Mouse (Mus musculus) lung, embryonic 15.5 days (tissue): ENCODE data around the gene Ccdc170. TPM values are rescaled to one million over a fixed set of nuclear protein-coding genes. Genes with fewer than 3 reads are reported as not detected.

Experiments used
- ATAC-seq: fragments of 200-750 bp; cut with Nextera tagmentation; 2 replicates; pipeline ENCODE4 v1.8.0; 2017; ENCODE audit warnings: moderate number of reproducible peaks, borderline replicate concordance; ENCODE audit not compliant: low FRiP score, low TSS enrichment; ENCODE audit errors: extremely low read depth
- H3K27ac ChIP-seq: fragments of 300-500 bp; sonication (generic); 2 replicates; pipeline ENCODE4 v1.5.1; 2015; ENCODE audit warnings: moderate library complexity, mild to moderate bottlenecking, inconsistent platforms
- H3K27me3 ChIP-seq: fragments of 300-500 bp; sonication (generic); 2 replicates; pipeline ENCODE4 v1.6.1; 2015; ENCODE audit warnings: inconsistent platforms
- H3K36me3 ChIP-seq: fragments of 300-500 bp; sonication (generic); 2 replicates; pipeline ENCODE4 v1.6.1; 2015; ENCODE audit warnings: inconsistent platforms
- H3K4me1 ChIP-seq: fragments of 300-500 bp; sonication (generic); 2 replicates; pipeline ENCODE4 v1.6.1; 2015; ENCODE audit warnings: inconsistent platforms
- H3K4me2 ChIP-seq: fragments of 300-500 bp; sonication (generic); 2 replicates; pipeline ENCODE4 v1.6.1; 2015; ENCODE audit warnings: inconsistent platforms, mild to moderate bottlenecking, moderate library complexity
- H3K4me3 ChIP-seq: fragments of 300-500 bp; sonication (generic); 2 replicates; pipeline ENCODE4 v1.5.1; 2015; ENCODE audit warnings: mild to moderate bottlenecking, inconsistent platforms
- H3K9ac ChIP-seq: fragments of 300-500 bp; sonication (generic); 2 replicates; pipeline ENCODE4 v1.6.1; 2015; ENCODE audit warnings: inconsistent platforms
- H3K9me3 ChIP-seq: fragments of 300-500 bp; sonication (generic); 2 replicates; pipeline ENCODE4 v1.6.1; 2016; ENCODE audit warnings: inconsistent platforms
- WGBS: fragments of 180-500 bp; shearing (Covaris S2); methylation state at CpG from one replicate; pipeline ENCODE4 v1.1.7; 2015; 5-methylcytosine and 5-hydroxymethylcytosine counted together
- polyA plus RNA-seq: library from polyadenylated mRNA; unstranded; fragments of >200 nt; fragmentation: Nextera tagmentation; extraction: Ambion mirVana; gene quantifications from 2 replicates; pipeline ENCODE4 v1.2.1, GENCODE M21; 2015

Gene Ccdc170
- polyA plus RNA-seq, 1 experiment from 2014 or later: 0.24 TPM

- WGBS: 69% methylated on average over 8 of the region's 8 CpGs
- no peak overlapping the region for H3K4me3 ChIP-seq
- H3K27me3 ChIP-seq: no peaks in the 10 kb centered on the region
- no peaks in the 10 kb centered on the region for H3K9me3 ChIP-seq
- H3K27ac ChIP-seq: no peak overlapping the region
- no peak for ATAC-seq
- H3K9ac ChIP-seq: no peak overlapping the region
- 0 out of 2 replicates have a peak, but pooled peaks cover 9% of the 10 kb centered on the region for H3K4me1 ChIP-seq
- H3K36me3 ChIP-seq: no peaks in the 10 kb centered on the region
- H3K4me2 ChIP-seq: no peak overlapping the region
These were observed 607 bp upstream of the Ccdc170 start for GRCm38 (mm10) chr10:4481695-4482094.

GRCm38 (mm10) chr10:4483848-4484247 is 1.5 kb downstream of the Ccdc170 start:
- H3K9ac ChIP-seq: no peak overlapping the region
- no peaks in the 10 kb centered on the region for H3K36me3 ChIP-seq
- 69% methylated on average over 1 of the region's 1 CpGs for WGBS
- H3K4me3 ChIP-seq: no peak overlapping the region
- no peaks in the 10 kb centered on the region for H3K27me3 ChIP-seq
- ATAC-seq: no peak
- no peaks in the 10 kb centered on the region for H3K9me3 ChIP-seq
- no peak overlapping the region for H3K27ac ChIP-seq
- no peak overlapping the region for H3K4me2 ChIP-seq
- H3K4me1 ChIP-seq: 0 out of 2 replicates have a peak, but pooled peaks cover 9% of the 10 kb centered on the region

GRCm38 (mm10) chr10:4484986-4485385 is 2.7 kb downstream of the Ccdc170 start:
- H3K27ac ChIP-seq: no peak overlapping the region
- H3K4me3 ChIP-seq: no peak overlapping the region
- no peaks in the 10 kb centered on the region for H3K9me3 ChIP-seq
- no peaks in the 10 kb centered on the region for H3K27me3 ChIP-seq
- H3K9ac ChIP-seq: no peak overlapping the region
- no peak for ATAC-seq
- H3K4me1 ChIP-seq: 0 out of 2 replicates have a peak, but pooled peaks cover 6% of the 10 kb centered on the region
- no peaks in the 10 kb centered on the region for H3K36me3 ChIP-seq
- 71% methylated on average over 9 of the region's 9 CpGs for WGBS
- H3K4me2 ChIP-seq: no peak overlapping the region

GRCm38 (mm10) chr10:4489865-4490264 is 7.6 kb downstream of the Ccdc170 start:
- WGBS: 79% methylated on average over 5 of the region's 5 CpGs

GRCm38 (mm10) chr10:4491281-4491680 is 9.0 kb downstream of the Ccdc170 start:
- Histone ChIP-seq H3K27ac (no peak overlapping the region), H3K4me2 (no peak overlapping the region), H3K9ac (no peak overlapping the region), H3K9me3 (no peaks in the 10 kb centered on the region), H3K36me3 (no peaks in the 10 kb centered on the region), H3K27me3 (no peaks in the 10 kb centered on the region), H3K4me1 (no peaks in the 10 kb centered on the region), H3K4me3 (no peak overlapping the region)
- 22% methylated on average over 3 of the region's 3 CpGs for WGBS
- ATAC-seq: no peak

More at GRCm38 (mm10) chr10:4489865-4490264, 7.6 kb downstream of the Ccdc170 start:
- no peaks in the 10 kb centered on the region for H3K9me3 ChIP-seq
- no peak for ATAC-seq
- no peak overlapping the region for H3K4me3 ChIP-seq
- H3K27me3 ChIP-seq: no peaks in the 10 kb centered on the region
- no peak overlapping the region for H3K9ac ChIP-seq
- H3K36me3 ChIP-seq: no peaks in the 10 kb centered on the region
- H3K4me2 ChIP-seq: no peak overlapping the region
- no peaks in the 10 kb centered on the region for H3K4me1 ChIP-seq
- H3K27ac ChIP-seq: no peak overlapping the region

- no peaks in the 10 kb centered on the region for H3K36me3 ChIP-seq
- 50% methylated on average over 1 of the region's 1 CpGs for WGBS
- H3K9ac ChIP-seq: no peak overlapping the region
- H3K27ac ChIP-seq: no peak overlapping the region
- H3K9me3 ChIP-seq: no peaks in the 10 kb centered on the region
- no peaks in the 10 kb centered on the region for H3K27me3 ChIP-seq
- H3K4me2 ChIP-seq: no peak overlapping the region
- no peak for ATAC-seq
- H3K4me1 ChIP-seq: no peaks in the 10 kb centered on the region
- no peak overlapping the region for H3K4me3 ChIP-seq
These were observed 9.7 kb downstream of the Ccdc170 start for GRCm38 (mm10) chr10:4492045-4492444.

GRCm38 (mm10) chr10:4492909-4493308 is 10.6 kb downstream of the Ccdc170 start:
- no peaks in the 10 kb centered on the region for H3K9me3 ChIP-seq
- no peaks in the 10 kb centered on the region for H3K36me3 ChIP-seq
- H3K4me2 ChIP-seq: no peak overlapping the region
- no peaks in the 10 kb centered on the region for H3K27me3 ChIP-seq
- ATAC-seq: no peak
- no peak overlapping the region for H3K27ac ChIP-seq
- H3K4me1 ChIP-seq: no peaks in the 10 kb centered on the region
- H3K4me3 ChIP-seq: no peak overlapping the region
- 14% methylated on average over 4 of the region's 4 CpGs for WGBS
- no peak overlapping the region for H3K9ac ChIP-seq

GRCm38 (mm10) chr10:4503251-4503650 is 20.9 kb downstream of the Ccdc170 start:
- Histone ChIP-seq H3K4me1 (no peaks in the 10 kb centered on the region), H3K36me3 (no peaks in the 10 kb centered on the region), H3K27ac (no peak overlapping the region), H3K27me3 (no peaks in the 10 kb centered on the region), H3K4me3 (no peak overlapping the region), H3K9ac (no peak overlapping the region), H3K4me2 (no peak overlapping the region), H3K9me3 (no peaks in the 10 kb centered on the region)
- no peak for ATAC-seq
- 67% methylated on average over 8 of the region's 8 CpGs for WGBS

- no peak for ATAC-seq
- H3K4me1 ChIP-seq: no peaks in the 10 kb centered on the region
- no peaks in the 10 kb centered on the region for H3K36me3 ChIP-seq
- no peak overlapping the region for H3K4me3 ChIP-seq
- no peak overlapping the region for H3K9ac ChIP-seq
- H3K4me2 ChIP-seq: no peak overlapping the region
- H3K27me3 ChIP-seq: no peaks in the 10 kb centered on the region
- H3K9me3 ChIP-seq: no peaks in the 10 kb centered on the region
- H3K27ac ChIP-seq: no peak overlapping the region
- WGBS: 72% methylated on average over 9 of the region's 9 CpGs
These were observed 30.4 kb downstream of the Ccdc170 start for GRCm38 (mm10) chr10:4512725-4513124.

- Histone ChIP-seq H3K9me3 (no peaks in the 10 kb centered on the region), H3K4me2 (no peak overlapping the region), H3K36me3 (no peaks in the 10 kb centered on the region), H3K27me3 (no peaks in the 10 kb centered on the region), H3K4me1 (no peaks in the 10 kb centered on the region), H3K9ac (no peak overlapping the region), H3K27ac (no peak overlapping the region), H3K4me3 (no peak overlapping the region)
- ATAC-seq: no peak
- 89% methylated on average over 2 of the region's 2 CpGs for WGBS
These were observed 35.3 kb downstream of the Ccdc170 start for GRCm38 (mm10) chr10:4517614-4518013.

- H3K4me1 ChIP-seq: no peaks in the 10 kb centered on the region
- no peak overlapping the region for H3K9ac ChIP-seq
- no peak overlapping the region for H3K27ac ChIP-seq
- no peak overlapping the region for H3K4me3 ChIP-seq
- no peak overlapping the region for H3K4me2 ChIP-seq
- WGBS: 70% methylated on average over 3 of the region's 3 CpGs
- no peaks in the 10 kb centered on the region for H3K9me3 ChIP-seq
- no peaks in the 10 kb centered on the region for H3K36me3 ChIP-seq
- H3K27me3 ChIP-seq: no peaks in the 10 kb centered on the region
- no peak for ATAC-seq
These were observed 37.3 kb downstream of the Ccdc170 start for GRCm38 (mm10) chr10:4519645-4520044.

GRCm38 (mm10) chr10:4520394-4521102 is 38.2 kb downstream of the Ccdc170 start:
- no peak overlapping the region for H3K9ac ChIP-seq
- WGBS: 44% methylated on average over 6 of the region's 6 CpGs
- H3K27me3 ChIP-seq: no peaks in the 10 kb centered on the region
- no peak for ATAC-seq
- no peak overlapping the region for H3K4me3 ChIP-seq
- H3K27ac ChIP-seq: no peak overlapping the region
- no peak overlapping the region for H3K4me2 ChIP-seq
- no peaks in the 10 kb centered on the region for H3K4me1 ChIP-seq
- no peaks in the 10 kb centered on the region for H3K9me3 ChIP-seq
- no peaks in the 10 kb centered on the region for H3K36me3 ChIP-seq
